Mouse (Mus musculus): ENCODE data around the gene Btbd3.

The Btbd3 gene

DNA sequence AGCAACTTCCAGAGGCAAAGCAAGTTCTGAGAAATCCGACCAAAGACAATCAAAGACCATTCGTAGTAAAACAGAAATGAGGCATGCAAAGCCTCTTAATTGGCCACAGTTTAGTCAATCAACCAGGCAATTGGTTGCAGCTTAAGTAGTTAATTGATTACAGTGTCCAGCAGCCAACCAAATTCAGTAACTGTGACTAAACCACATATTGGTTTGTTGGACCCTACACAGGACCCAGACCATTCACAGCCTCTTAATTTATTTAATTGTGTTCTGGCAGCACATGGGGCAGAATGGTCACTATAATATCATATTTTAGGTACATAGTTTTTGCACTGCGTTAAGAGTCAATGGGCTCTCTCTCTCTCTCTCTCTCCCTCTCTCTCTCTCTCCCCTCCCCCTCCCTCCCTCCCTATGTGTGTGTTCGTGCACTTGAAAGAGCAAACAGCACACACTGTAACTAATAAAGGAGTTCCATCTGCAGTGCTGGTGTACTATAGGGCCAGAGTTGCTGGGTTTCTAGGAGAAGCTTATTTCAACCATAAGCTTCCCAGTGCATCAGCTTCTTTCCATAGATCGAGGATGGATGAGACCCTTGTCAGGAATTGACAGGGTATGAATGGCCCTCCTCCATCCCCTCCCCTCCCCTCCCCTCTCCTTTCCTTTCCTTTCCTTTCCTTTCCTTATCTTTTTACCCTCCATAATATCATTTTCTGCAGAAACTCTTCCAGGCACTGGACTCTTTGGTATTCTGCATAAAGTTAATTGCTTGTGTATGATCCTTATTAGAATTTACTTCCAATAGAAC is 275.0 kb downstream of the Btbd3 start:
- DNase-seq (ENCODE audit: low read depth, low spot score) = no peak

DNA sequence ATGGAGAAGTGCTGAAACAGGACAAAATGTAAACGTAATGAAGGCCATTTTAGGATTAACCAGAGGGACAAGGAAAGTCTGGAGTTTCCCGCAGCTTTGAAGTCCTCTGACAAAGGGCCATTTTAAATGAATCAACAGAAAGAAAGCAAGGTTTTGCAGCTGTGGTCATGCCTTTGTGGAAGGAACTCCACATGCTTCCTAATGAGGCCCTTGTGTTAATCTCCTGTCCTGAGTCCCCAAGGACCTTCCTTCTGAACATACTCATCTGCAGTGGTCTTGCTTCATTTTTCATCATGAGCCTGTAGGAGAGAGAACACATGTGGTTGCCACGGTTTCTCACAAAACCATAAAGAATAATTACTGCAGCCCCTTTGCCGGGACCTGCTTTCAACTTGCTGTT is 275.6 kb downstream of the Btbd3 start:
- DNase-seq (ENCODE audit: low read depth, low spot score) = no peak

DNA sequence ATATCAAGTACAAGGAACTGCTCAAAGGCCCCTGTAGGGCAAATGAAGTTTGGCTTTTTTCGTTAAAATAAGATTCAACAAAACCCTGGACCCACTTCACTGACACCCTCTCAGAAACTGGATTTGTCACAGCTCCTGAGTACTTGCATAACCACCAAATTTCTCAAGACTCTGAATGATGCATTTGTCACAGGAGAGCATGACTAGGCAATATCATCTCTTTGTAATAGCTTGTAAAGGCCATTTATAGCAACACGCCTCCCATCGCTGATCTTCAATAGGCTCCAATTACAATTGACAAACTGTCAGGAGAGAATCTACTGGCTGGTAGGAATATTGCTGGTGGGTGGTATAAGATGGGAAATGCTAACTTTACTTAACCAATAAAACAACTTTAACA is 283.3 kb downstream of the Btbd3 start:
- no peak for DNase-seq (ENCODE audit: low read depth, low spot score)

DNA sequence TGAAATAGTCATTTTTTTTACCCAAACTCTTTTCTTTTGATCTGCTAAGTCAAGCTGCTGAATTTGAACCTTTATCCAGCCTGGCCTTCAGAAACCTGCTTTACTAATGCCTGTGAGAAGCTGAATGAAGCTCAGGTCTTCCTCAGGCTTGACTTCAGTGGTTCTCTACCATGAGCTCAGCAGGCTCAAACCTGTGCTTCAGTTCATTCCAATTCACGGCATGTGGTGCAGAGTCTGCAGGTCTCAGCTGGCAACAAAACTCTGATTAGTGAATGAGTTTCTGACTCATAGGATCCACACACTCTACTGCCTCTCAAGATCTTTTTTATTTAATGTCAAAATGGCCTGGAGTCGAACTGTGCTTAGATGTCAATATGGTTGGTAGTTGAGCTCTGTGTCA is 292.6 kb downstream of the Btbd3 start:
- no peak for DNase-seq (ENCODE audit: low read depth, low spot score)

DNA sequence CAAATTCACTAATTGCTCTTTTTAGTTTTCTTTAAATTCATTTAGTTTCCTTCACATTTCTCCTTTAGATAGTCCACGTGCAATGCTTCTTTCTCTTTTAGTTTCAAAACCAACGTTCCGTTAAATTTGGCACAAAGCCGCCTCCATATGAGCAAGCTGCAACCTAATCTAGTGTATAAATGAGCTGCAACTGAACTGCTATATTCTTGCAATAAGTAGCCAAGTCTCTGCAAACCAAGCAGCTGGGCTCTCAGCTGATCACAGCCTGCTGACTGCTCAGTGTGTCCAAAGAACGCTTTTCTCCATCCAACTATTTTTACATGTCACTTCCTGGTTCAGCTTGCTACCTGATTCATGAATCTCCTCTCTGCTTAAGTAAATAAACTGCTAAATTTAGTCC is 295.2 kb downstream of the Btbd3 start:
- no peak for DNase-seq (ENCODE audit: low read depth, low spot score)

DNA sequence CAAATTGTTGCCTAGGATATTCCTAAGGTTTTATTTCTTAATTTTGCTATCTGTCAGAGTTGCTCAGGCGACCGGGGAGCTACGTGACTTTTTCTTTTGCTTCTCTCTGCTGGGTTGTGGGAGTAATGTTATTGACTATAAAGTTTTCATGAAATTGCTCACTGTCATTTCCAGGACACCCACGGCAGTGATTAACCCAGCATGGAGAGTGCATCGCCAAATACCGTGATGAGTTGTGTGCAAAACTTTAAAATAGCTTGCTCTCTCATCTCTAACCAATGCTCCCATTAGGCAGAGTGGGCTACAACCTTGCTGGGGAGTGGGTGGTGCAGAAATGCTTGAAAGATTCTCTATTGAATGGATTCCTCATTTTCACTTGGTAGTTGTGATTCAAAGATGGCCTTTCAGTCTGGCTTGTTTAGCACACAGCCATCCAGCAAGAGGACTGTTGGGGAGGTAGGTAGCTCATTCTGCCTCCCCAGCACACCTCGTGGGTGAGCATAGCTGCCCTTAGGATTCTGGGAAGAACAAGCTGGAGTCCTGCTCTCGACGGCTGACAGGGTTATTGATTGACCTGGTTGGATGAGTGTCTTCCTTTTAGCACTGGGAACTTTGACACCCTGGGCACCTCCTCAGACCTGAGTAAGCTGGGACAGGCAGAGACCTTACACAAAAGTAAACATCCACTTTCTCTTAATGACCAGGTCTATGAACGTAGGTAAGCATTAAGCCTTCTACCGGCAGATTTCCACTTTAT is 298.9 kb downstream of the Btbd3 start:
- no peak for DNase-seq (ENCODE audit: low read depth, low spot score)

DNA sequence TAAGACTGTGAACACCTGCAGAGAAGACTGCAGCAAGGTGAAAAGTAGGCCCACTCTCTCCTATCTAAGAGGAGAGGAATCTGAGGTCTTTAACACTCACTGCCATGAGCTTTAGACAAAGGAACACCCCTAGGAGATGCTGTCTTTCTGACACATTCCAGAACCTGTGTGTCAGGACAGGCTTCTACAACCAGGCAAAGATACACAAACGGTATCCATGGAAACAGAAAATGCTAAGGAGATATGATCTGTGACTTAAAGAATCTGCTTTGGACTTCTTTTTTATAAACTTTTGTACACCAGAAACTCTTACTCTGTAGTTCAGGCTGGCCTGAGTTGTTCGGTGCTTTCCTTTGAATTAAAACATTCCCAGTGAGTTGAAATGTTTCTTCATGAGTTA is 329.6 kb downstream of the Btbd3 start:
- no peak for DNase-seq (ENCODE audit: low read depth, low spot score)

DNA sequence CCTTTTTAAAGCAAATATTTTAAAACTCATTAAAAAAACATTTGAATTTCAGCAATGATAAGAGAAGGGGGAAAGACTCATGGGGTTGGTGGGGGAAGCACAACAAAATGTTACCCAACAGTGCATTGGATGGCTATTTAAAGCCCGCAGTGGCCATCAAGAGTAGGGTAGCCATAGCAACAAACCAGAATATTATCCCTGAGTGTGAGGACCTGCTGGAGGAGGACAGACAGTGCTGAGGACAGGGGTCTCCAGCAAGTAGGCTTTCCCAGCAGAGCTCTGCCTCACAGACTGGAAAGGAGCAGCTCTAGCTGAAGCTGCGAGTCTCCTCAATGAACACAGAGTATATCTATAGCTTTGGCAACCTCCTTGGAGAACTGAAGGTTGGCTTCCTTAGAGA is 331.0 kb downstream of the Btbd3 start:
- no peak for DNase-seq (ENCODE audit: low read depth, low spot score)

DNA sequence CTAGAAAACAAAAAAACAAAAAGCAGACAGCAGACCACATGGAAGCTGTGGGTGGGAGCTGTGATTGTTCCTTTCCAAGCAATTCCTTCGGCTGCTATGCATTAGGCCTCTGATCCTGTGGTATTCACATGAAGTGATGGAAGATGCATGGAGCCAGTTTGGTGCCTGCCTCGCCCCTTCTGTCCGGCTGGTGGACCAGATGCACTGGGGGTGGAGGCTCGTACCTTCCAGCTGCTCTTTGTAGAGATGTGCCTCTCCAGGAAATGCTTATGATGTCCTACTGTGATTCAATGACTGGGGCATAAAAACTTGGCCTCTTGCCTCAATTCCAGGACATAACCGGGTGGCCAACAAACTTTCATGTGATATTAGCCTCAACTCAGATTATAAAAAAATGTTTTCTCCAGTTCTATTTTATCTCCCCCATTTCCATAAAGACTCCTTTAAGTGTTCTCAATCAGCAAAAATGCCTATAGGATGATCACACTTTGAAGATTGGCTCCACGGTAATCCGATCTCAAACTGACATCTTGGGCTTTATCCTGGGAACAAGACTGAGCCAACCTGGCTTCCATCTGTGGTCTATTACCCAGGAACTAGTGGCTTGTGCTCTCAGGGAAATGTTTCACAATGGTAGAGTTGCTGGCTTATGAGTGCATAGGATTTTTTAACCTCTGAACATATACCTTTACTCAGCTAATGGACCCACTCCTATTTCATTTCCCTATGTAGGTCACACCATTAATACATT is 331.6 kb downstream of the Btbd3 start:
- DNase-seq (ENCODE audit: low read depth, low spot score) = no peak

DNA sequence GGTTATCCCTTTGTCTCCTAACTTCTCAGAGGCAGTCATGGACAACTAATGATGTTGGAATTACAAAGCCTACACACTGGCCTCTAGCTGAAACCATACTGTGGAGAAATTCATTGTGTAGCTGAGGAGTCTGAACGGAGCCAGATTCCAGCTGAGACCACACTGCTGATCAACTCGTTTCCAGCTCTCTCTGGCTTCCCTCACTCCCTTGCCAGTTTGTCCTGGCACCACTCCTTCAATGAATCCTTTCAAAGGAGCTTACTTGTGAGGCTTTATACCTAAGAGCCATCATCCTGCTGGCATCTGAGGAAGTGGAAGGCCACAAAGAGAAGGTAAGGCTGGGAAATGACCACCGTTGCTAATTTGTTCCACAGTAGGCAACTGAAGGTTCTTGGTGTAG is 332.7 kb downstream of the Btbd3 start:
- no peak for DNase-seq (ENCODE audit: low read depth, low spot score)

DNA sequence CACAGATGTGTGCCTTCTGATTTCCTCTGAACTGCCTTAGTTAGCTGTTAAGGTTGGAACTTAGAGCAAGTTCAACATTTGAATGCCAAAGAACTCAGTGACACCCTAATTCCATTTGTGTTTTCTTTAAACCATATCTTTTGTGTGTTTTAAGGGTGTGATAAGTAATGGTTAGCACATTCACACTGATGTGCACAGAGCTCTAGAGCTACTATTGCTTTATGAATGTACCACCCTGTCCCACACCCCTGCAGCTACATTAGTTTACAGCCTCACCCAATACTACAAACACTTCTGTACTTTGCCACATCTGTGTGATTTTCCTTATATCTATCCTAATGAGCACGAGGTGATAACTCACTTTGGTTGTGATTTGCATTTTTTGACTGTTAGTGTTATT is 333.9 kb downstream of the Btbd3 start:
- no peak for DNase-seq (ENCODE audit: low read depth, low spot score)

DNA sequence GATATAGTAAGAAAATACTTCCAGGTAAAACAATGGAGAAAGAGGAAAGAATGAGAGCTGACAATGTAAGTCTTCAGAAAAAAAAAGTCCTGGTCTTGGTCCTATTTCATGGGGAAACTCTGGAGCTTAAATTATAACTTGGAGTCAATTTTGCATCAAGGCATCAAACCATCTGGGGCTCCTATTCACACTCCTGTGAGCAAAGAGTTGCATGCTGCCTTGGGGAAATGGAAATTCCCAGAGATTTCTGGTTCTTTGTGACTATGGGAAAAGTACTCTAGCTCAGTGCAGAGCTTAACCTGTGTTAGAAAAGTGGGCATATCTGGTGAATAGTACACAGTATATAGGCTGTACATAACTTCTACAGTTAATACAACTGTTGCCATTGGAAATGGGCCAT is 356.0 kb downstream of the Btbd3 start:
- no peak for DNase-seq (ENCODE audit: low read depth, low spot score)

DNA sequence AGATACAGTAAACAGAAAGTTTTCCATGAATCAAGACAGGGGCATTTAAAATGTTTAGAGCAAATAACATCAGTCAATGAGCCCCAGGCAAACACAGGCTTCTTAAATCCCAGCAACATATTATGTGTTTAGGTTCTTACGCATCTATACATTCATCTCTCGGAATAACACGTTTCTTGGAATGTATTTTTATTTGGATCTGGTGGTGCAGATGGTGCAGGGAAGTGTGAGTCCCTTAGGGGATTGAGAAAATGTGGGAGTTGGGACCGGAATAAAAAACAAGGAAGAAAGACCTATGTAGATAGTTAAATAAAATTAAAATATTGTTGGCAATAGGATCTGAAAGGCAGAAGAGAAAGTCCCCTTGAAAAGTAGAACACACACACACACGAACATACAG is 361.1 kb downstream of the Btbd3 start:
- no peak for DNase-seq (ENCODE audit: low read depth, low spot score)

Data from 3T3-L1 (cell line).